Mouse (Mus musculus) liver, postnatal 0 days (tissue): Measurements from ENCODE around the gene Sipa1l3. TPM values are rescaled to one million over a fixed set of nuclear protein-coding genes. Genes with fewer than 3 reads are reported as not detected.

Experiments
- ATAC-seq: fragments of 200-750 bp; cut with Nextera tagmentation; 2 replicates; pipeline ENCODE4 v1.8.0; 2017; ENCODE audit warnings: mild to moderate bottlenecking, moderate library complexity
- DNase-seq: peaks from one replicate; pipeline ENCODE4 v3.0.0-alpha.2; 2016
- H3K27ac ChIP-seq: fragments of 300-500 bp; sonication (generic); 2 replicates; pipeline ENCODE4 v1.5.1; 2014; ENCODE audit warnings: antibody characterized with exemption, moderate library complexity, mild to moderate bottlenecking, low read depth
- H3K27me3 ChIP-seq: fragments of 300-500 bp; sonication (generic); 2 replicates; pipeline ENCODE4 v1.6.1; 2014; ENCODE audit warnings: low read length, control low read depth, mixed read lengths; ENCODE audit not compliant: insufficient read depth
- H3K36me3 ChIP-seq: fragments of 300-500 bp; sonication (generic); replicated peaks from 2 replicates; pipeline ENCODE4 v1.6.1; 2014; ENCODE audit warnings: mild to moderate bottlenecking, control low read depth, low read length, moderate library complexity, mixed read lengths; ENCODE audit not compliant: insufficient read depth
- H3K4me1 ChIP-seq: fragments of 300-500 bp; sonication (generic); 2 replicates; pipeline ENCODE4 v1.6.1; 2014; ENCODE audit warnings: antibody characterized with exemption, mild to moderate bottlenecking, control low read depth; ENCODE audit not compliant: insufficient read depth
- H3K4me2 ChIP-seq: fragments of 300-500 bp; sonication (generic); 2 replicates; pipeline ENCODE4 v1.6.1; 2014; ENCODE audit warnings: low read depth, mild to moderate bottlenecking, low read length, moderate library complexity, mixed read lengths
- H3K4me3 ChIP-seq: fragments of 300-500 bp; sonication (generic); 2 replicates; pipeline ENCODE4 v1.5.1; 2014; ENCODE audit warnings: low read depth, low read length
- H3K9ac ChIP-seq: fragments of 300-500 bp; sonication (generic); replicated peaks from 2 replicates; pipeline ENCODE4 v1.6.1; 2014; ENCODE audit warnings: mild to moderate bottlenecking, moderate library complexity
- H3K9me3 ChIP-seq: fragments of 300-500 bp; sonication (generic); 2 replicates; pipeline ENCODE4 v1.6.1; 2016; ENCODE audit warnings: mild to moderate bottlenecking, control low read depth, low read length, mixed read lengths
- CTCF ChIP-seq: sonication (generic); IDR thresholded peaks from 2 replicates; pipeline ENCODE4 v1.5.1; 2016; ENCODE audit warnings: antibody characterized with exemption, low read depth
- EP300 ChIP-seq: IDR thresholded peaks from 2 replicates; pipeline ENCODE4 v1.6.1; 2016; ENCODE audit warnings: antibody characterized with exemption, low read depth, mild to moderate bottlenecking
- WGBS: fragments of 180-500 bp; shearing (Covaris S2); extraction: QIAGEN DNeasy Blood & Tissue Kit; methylation state at CpG from one replicate; pipeline ENCODE4 v1.1.7; 2014; ENCODE audit not compliant: insufficient replicate concordance; 5-methylcytosine and 5-hydroxymethylcytosine counted together
- polyA plus RNA-seq: library from polyadenylated mRNA; unstranded; fragments of >200 nt; fragmentation: Nextera tagmentation; extraction: Ambion mirVana; gene quantifications from 2 replicates; pipeline ENCODE4 v1.2.1, GENCODE M21; 2015

Gene Sipa1l3
- polyA plus RNA-seq, 1 experiment from 2014 or later: 1.7 TPM

DNA sequence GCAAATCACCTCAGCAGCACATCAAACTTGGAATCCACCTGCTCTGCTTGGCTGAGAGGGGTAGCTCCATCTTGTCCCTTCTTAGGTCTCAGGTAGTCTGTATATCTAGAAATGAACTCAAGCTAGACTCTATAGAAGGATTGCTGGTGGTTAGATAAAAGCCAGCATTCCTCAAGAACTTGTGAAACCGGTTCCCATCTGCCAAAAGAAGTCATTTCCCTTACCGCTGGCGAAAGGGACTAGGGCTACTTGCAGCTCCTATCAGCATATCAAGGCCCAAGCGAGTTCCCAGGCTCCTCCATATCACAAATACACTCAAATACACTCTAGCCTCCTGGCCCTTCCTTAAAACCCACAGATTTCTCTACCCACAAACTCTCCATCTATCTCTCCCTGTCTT, 5.7 kb downstream of the Sipa1l3 start:
- Histone ChIP-seq H3K9me3 (no peaks in the 10 kb centered on the region), H3K36me3 (no peaks in the 10 kb centered on the region), H3K4me2 (no peak overlapping the region), H3K4me1 (peaks cover 25% of the 10 kb centered on the region), H3K4me3 (no peak overlapping the region), H3K27me3 (no peaks in the 10 kb centered on the region), H3K9ac (no peak overlapping the region), H3K27ac (no peak overlapping the region)
- WGBS: 71% methylated on average over 4 of the region's 4 CpGs
- ATAC-seq (no peak), DNase-seq (no peak)
- TF ChIP-seq EP300: no peak
- TF ChIP-seq CTCF: no peak

GRCm38 (mm10) chr7:29511598-29512275, 6.7 kb downstream of the Sipa1l3 start:
- H3K4me2 ChIP-seq: peak overlapping the region; percentile 26; the same call in 1 of the 2 replicates
- H3K27ac ChIP-seq: no peak overlapping the region
- ATAC-seq: no peak
- 31% methylated on average over 9 of the region's 9 CpGs for WGBS
- H3K4me1 ChIP-seq: peaks cover 22% of the 10 kb centered on the region
- DNase-seq: no peak
- peak overlapping the region; percentile 30; the same call in 1 of the 2 replicates for H3K9ac ChIP-seq
- no peak overlapping the region for H3K4me3 ChIP-seq
- no peaks in the 10 kb centered on the region for H3K36me3 ChIP-seq
- H3K9me3 ChIP-seq: no peaks in the 10 kb centered on the region
- no peaks in the 10 kb centered on the region for H3K27me3 ChIP-seq
- TF ChIP-seq EP300 (no peak), CTCF (no peak)

- H3K27me3 ChIP-seq: no peaks in the 10 kb centered on the region
- H3K4me3 ChIP-seq: no peak overlapping the region
- no peak for DNase-seq
- WGBS: 59% methylated on average over 7 of the region's 7 CpGs
- H3K36me3 ChIP-seq: no peaks in the 10 kb centered on the region
- H3K27ac ChIP-seq: no peak overlapping the region
- H3K9me3 ChIP-seq: no peaks in the 10 kb centered on the region
- ATAC-seq: no peak
- no peak for TF ChIP-seq EP300
- TF ChIP-seq CTCF: no peak
- peaks cover 48% of the 10 kb centered on the region for H3K4me1 ChIP-seq
- no peak overlapping the region for H3K9ac ChIP-seq
- H3K4me2 ChIP-seq: no peak overlapping the region
Measured at GRCm38 (mm10) chr7:29508522-29508921, 9.9 kb downstream of the Sipa1l3 start.

DNA sequence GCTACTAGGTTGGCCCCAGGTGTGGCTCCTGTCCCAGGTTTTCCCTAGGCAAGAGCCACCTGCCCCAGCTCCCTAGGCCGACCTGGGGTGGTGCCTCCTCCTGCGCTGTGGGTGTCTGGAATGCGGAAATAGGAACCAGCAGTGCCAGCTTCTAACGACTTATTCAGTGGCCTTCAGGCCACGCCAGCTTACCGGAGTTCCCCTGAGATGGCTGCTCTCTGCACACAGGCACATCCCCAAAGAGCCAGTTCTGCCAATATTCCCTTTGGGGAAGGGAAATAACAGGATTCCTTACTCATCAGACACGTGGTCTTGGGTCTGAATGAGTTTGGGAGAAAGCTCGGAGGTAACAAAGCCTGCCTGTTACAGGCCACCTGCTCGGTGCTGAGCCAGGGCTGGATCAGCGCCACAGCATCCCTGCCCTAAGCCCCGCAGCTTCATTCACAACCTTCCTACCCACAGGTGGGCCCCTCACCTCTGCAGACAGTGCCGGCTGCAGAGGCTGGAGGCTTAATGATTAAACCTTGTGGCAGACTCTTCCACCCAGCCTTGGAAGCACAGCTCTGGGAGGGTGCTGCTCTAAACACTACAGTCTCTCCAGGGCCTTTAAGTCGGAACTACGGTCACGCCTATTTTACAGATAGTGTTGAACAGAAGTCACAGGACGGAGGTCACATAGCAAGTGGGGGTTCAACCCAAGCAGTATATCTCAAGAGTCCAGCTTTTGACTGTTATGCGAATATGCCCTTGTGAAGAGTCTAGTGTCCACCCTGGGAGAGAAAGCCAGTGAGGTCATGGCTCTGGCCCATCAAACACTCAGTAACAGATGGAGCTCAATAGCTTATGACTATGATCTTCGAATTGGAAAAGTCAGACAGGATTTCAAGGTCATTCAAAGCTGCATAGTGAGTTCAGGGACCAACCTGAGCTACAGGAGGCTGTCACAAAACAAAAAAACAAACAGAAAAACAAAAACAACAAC, 12.8 kb downstream of the Sipa1l3 start:
- Histone ChIP-seq H3K27ac (peak overlapping the region; percentile 57), H3K36me3 (no peaks in the 10 kb centered on the region), H3K4me1 (peaks cover 38% of the 10 kb centered on the region), H3K4me2 (peak overlapping the region; percentile 58), H3K9me3 (no peaks in the 10 kb centered on the region), H3K27me3 (no peaks in the 10 kb centered on the region), H3K4me3 (peak overlapping the region; percentile 13), H3K9ac (no peak overlapping the region; the same call in 1 of the 2 replicates)
- DNase-seq: peak; percentile 40
- peak; percentile 85 for ATAC-seq
- TF ChIP-seq EP300 (no peak), CTCF (no peak)
- 26% methylated on average over 18 of the region's 18 CpGs for WGBS

GRCm38 (mm10) chr7:29504683-29505290, 13.7 kb downstream of the Sipa1l3 start:
- Histone ChIP-seq H3K9me3 (no peaks in the 10 kb centered on the region), H3K36me3 (no peaks in the 10 kb centered on the region), H3K27me3 (no peaks in the 10 kb centered on the region), H3K4me2 (peak overlapping the region; percentile 58), H3K4me1 (peaks cover 38% of the 10 kb centered on the region), H3K9ac (no peak overlapping the region; the same call in 1 of the 2 replicates), H3K4me3 (peak overlapping the region; percentile 13), H3K27ac (peak overlapping the region; percentile 57)
- TF ChIP-seq EP300: no peak
- no peak for TF ChIP-seq CTCF
- no peak for DNase-seq
- ATAC-seq: 0 out of 2 replicates have a peak, but pooled peaks have one; percentile 5
- 43% methylated on average over 7 of the region's 7 CpGs for WGBS
